Comparison of ENCODE assay signal across 9 mouse cellular contexts in genomic region chr11:70585457-70585856, GRCm38 (mm10). TPM values are rescaled to one million over a fixed set of nuclear protein-coding genes. Genes with fewer than 3 reads are reported as not detected.
DNase-seq lines count a peak whose midpoint lies in the region; ATAC-seq and TF ChIP-seq lines count a peak whose summit lies in the region.
"Had no signal": no experiment of that assay in that cellular context is flagged by ENCODE, and none has a peak within 500 bp of the region (broad histone marks: within the 10 kb centered on the region; RNA-seq: fewer than 3 reads in every experiment).

No protein-coding gene starts in this region.

- no peaks in the 10 kb centered on the region for H3K36me3 ChIP-seq in spleen, adult 2 months (ENCODE audit: control insufficient read depth, insufficient read depth, low read length)
- H3K36me3 ChIP-seq in limb, embryonic 15.5 days, result 0 out of 2 replicates have a peak, but pooled peaks cover 3% of the 10 kb centered on the region
- H3K36me3 ChIP-seq in stomach, postnatal 0 days (ENCODE audit: control insufficient read depth, insufficient read depth, low read length), result no peaks in the 10 kb centered on the region
- H3K36me3 ChIP-seq: midbrain, embryonic 12.5 days had no signal

- peak overlapping the region; percentile 5; the same call in 1 of the 2 replicates for H3K4me2 ChIP-seq in limb, embryonic 15.5 days
- H3K4me2 ChIP-seq in stomach, postnatal 0 days (replicated peaks; ENCODE audit: low read depth), result 0 out of 2 replicates have a peak overlapping the region, but pooled peaks have one; percentile 11
- H3K4me2 ChIP-seq: midbrain, embryonic 12.5 days had no signal

- no peaks in the 10 kb centered on the region for H3K27me3 ChIP-seq in spleen, adult 2 months (ENCODE audit: control insufficient read depth, insufficient read depth, low read length)
- no peaks in the 10 kb centered on the region for H3K27me3 ChIP-seq in limb, embryonic 15.5 days
- H3K27me3 ChIP-seq in stomach, postnatal 0 days (ENCODE audit: control insufficient read depth, insufficient read depth, low read length), result no peaks in the 10 kb centered on the region
- H3K27me3 ChIP-seq: midbrain, embryonic 12.5 days had no signal

- TF ChIP-seq POLR2A in spleen, adult 2 months (IDR thresholded peaks at IDR 0.05; ENCODE audit: low read depth, low read length), result no peak
- TF ChIP-seq POLR2A in embryonic fibroblast, embryonic 13.5 days (IDR thresholded peaks at IDR 0.05; ENCODE audit: low read depth, low read length), result peak; percentile 42; the same call in 1 of the 2 replicates

- peaks cover 5% of the 10 kb centered on the region; the same call in 1 of the 2 replicates for H3K4me1 ChIP-seq in spleen, adult 2 months (ENCODE audit: control insufficient read depth, insufficient read depth, insufficient read length)
- H3K4me1 ChIP-seq in embryonic fibroblast, embryonic 13.5 days (ENCODE audit: control insufficient read depth, insufficient read depth, low read length), result peaks cover 26% of the 10 kb centered on the region
- peaks cover 50% of the 10 kb centered on the region for H3K4me1 ChIP-seq in limb, embryonic 15.5 days
- H3K4me1 ChIP-seq in stomach, postnatal 0 days (replicated peaks; ENCODE audit: control insufficient read depth, insufficient read depth), result peaks cover 10% of the 10 kb centered on the region; the same call in 1 of the 2 replicates

- ATAC-seq in limb, embryonic 15.5 days (ENCODE audit: insufficient number of reproducible peaks, low FRiP score, low TSS enrichment, low read depth), result no peak; the same call in 1 of the 2 replicates
- ATAC-seq in stomach, postnatal 0 days (ENCODE audit: low FRiP score, low TSS enrichment), result peak; percentile 87

- H3K9me3 ChIP-seq in limb, embryonic 15.5 days, result no peaks in the 10 kb centered on the region
- H3K9me3 ChIP-seq in stomach, postnatal 0 days (ENCODE audit: control insufficient read depth, low read length), result no peaks in the 10 kb centered on the region
- H3K9me3 ChIP-seq: midbrain, embryonic 12.5 days had no signal

- no peak for TF ChIP-seq EP300 in stomach, postnatal 0 days (optimal IDR thresholded peaks at IDR 0.05)

- H3K4me3 ChIP-seq in spleen, adult 2 months (ENCODE audit: extremely low read depth, insufficient read depth, insufficient read length), result no peak overlapping the region
- no peak overlapping the region for H3K4me3 ChIP-seq in embryonic fibroblast, embryonic 13.5 days (ENCODE audit: insufficient read depth, low read length)
- no peak overlapping the region for H3K4me3 ChIP-seq in limb, embryonic 15.5 days
- no peak overlapping the region for H3K4me3 ChIP-seq in stomach, postnatal 0 days (ENCODE audit: low read depth, low read length)
- H3K4me3 ChIP-seq: midbrain, embryonic 12.5 days had no signal

- WGBS in spleen, adult 2 months, result 69% methylated on average over 7 of the region's 7 CpGs
- WGBS in limb, embryonic 15.5 days, result 21% methylated on average over 7 of the region's 7 CpGs
- 22% methylated on average over 7 of the region's 7 CpGs for WGBS in stomach, postnatal 0 days

- H3K9ac ChIP-seq in limb, embryonic 15.5 days, result no peak overlapping the region
- no peak overlapping the region; the same call in 1 of the 2 replicates for H3K9ac ChIP-seq in stomach, postnatal 0 days (ENCODE audit: low read length)
- H3K9ac ChIP-seq: midbrain, embryonic 12.5 days had no signal

- DNase-seq in spleen, adult 2 months (ENCODE audit: low read depth in 1 of 2, low spot score in 2 of 2), result no peak
- no peak for DNase-seq in spleen, adult 12 weeks (ENCODE audit: low spot score)
- DNase-seq in heart, postnatal 4 days, result peak; percentile 74
- peak; percentile 84 for DNase-seq in stomach, postnatal 0 days (ENCODE audit: low spot score)
- no peak for DNase-seq in thymus, adult 18-20 months
- DNase-seq in left cerebral cortex, postnatal 25 days (ENCODE audit: low spot score in 2 of 2), result no peak

- no peak for TF ChIP-seq CTCF in spleen, adult 2 months (IDR thresholded peaks at IDR 0.05; ENCODE audit: extremely low read depth, insufficient read depth, insufficient read length, insufficient replicate concordance)
- no peak for TF ChIP-seq CTCF in embryonic fibroblast, embryonic 13.5 days (IDR thresholded peaks at IDR 0.05; ENCODE audit: borderline replicate concordance, insufficient read depth, low read length)
- no peak for TF ChIP-seq CTCF in stomach, postnatal 0 days (IDR thresholded peaks at IDR 0.05; ENCODE audit: low read depth)

- 0 out of 2 replicates have a peak overlapping the region, but pooled peaks have one; percentile 10 for H3K27ac ChIP-seq in spleen, adult 2 months (ENCODE audit: insufficient read depth, low read length)
- peak overlapping the region; percentile 98 for H3K27ac ChIP-seq in embryonic fibroblast, embryonic 13.5 days (ENCODE audit: insufficient read depth, low read length)
- peak overlapping the region; percentile 40 for H3K27ac ChIP-seq in limb, embryonic 15.5 days
- peak overlapping the region; percentile 76 for H3K27ac ChIP-seq in stomach, postnatal 0 days (replicated peaks)
- H3K27ac ChIP-seq: midbrain, embryonic 12.5 days had no signal

- intact Hi-C loops in left cerebral cortex, postnatal 25 days (cut with DNase I), result no loop called here

RNA-seq across cellular contexts. Expression of gene Mink1, which starts 22.8 kb away (rescaled TPM):
- 74.8 and 91.9 TPM in 2 replicates for polyA plus RNA-seq in spleen, adult 2 months (2012; rRNA removed)
- 36.2 and 37.0 TPM in 2 replicates for polyA plus RNA-seq in embryonic fibroblast, embryonic 13.5 days (2011; ENCODE audit: insufficient read length, low read depth, missing spikeins)
- 10 to 100 TPM; 38.2 to 42.5 TPM for total RNA-seq in heart, postnatal 4 days (2021)
- 14.1 TPM in 2 replicates for polyA plus RNA-seq in limb, embryonic 15.5 days (2015; fragmentation: Nextera tagmentation; extraction: Ambion mirVana)
- 8.5 and 10.2 TPM in 2 replicates for polyA plus RNA-seq in stomach, postnatal 0 days (2015; fragmentation: Nextera tagmentation; extraction: Ambion mirVana)
- 100 to 1,000 TPM; 412 to 432 TPM for total RNA-seq in left cerebral cortex, postnatal 25 days (2021)

RNA-seq across cellular contexts. Expression of gene 4930544D05Rik, which starts 30.2 kb away (rescaled TPM):
- not detected in 2 replicates for polyA plus RNA-seq in spleen, adult 2 months (2012; rRNA removed)
- not detected in 2 replicates for polyA plus RNA-seq in embryonic fibroblast, embryonic 13.5 days (2011; ENCODE audit: insufficient read length, low read depth, missing spikeins)
- total RNA-seq in heart, postnatal 4 days (2021), result not detected
- not detected in 2 replicates for polyA plus RNA-seq in limb, embryonic 15.5 days (2015; fragmentation: Nextera tagmentation; extraction: Ambion mirVana)
- not detected in 2 replicates for polyA plus RNA-seq in stomach, postnatal 0 days (2015; fragmentation: Nextera tagmentation; extraction: Ambion mirVana)
- total RNA-seq in left cerebral cortex, postnatal 25 days (2021), result not detected
- polyA plus RNA-seq: midbrain, embryonic 12.5 days had no signal

RNA-seq across cellular contexts. Expression of gene Chrne, which starts 33.6 kb away (rescaled TPM):
- polyA plus RNA-seq in spleen, adult 2 months (2012; rRNA removed), result 0.66 and 0.99 TPM in 2 replicates
- polyA plus RNA-seq in embryonic fibroblast, embryonic 13.5 days (2011; ENCODE audit: insufficient read length, low read depth, missing spikeins), result not detected in 2 replicates
- total RNA-seq in heart, postnatal 4 days (2021), result not detected
- polyA plus RNA-seq in limb, embryonic 15.5 days (2015; fragmentation: Nextera tagmentation; extraction: Ambion mirVana), result 0.41 TPM in 1 of 2 replicates, not detected in the other
- not detected in 2 replicates for polyA plus RNA-seq in stomach, postnatal 0 days (2015; fragmentation: Nextera tagmentation; extraction: Ambion mirVana)
- total RNA-seq in left cerebral cortex, postnatal 25 days (2021), result not detected

RNA-seq across cellular contexts. Expression of gene Pld2, which starts 45.6 kb away (rescaled TPM):
- 12.3 and 13.9 TPM in 2 replicates for polyA plus RNA-seq in spleen, adult 2 months (2012; rRNA removed)
- 19.7 and 23.3 TPM in 2 replicates for polyA plus RNA-seq in embryonic fibroblast, embryonic 13.5 days (2011; ENCODE audit: insufficient read length, low read depth, missing spikeins)
- total RNA-seq in heart, postnatal 4 days (2021), result 1 to 10 TPM; 8.3 to 9.3 TPM
- 10.4 and 11.9 TPM in 2 replicates for polyA plus RNA-seq in limb, embryonic 15.5 days (2015; fragmentation: Nextera tagmentation; extraction: Ambion mirVana)
- polyA plus RNA-seq in stomach, postnatal 0 days (2015; fragmentation: Nextera tagmentation; extraction: Ambion mirVana), result 16.2 and 17.7 TPM in 2 replicates
- total RNA-seq in left cerebral cortex, postnatal 25 days (2021), result 10 to 100 TPM; 13.0 to 15.2 TPM

RNA-seq across cellular contexts. Expression of gene Gm40193, which starts 52.7 kb away (rescaled TPM):
- polyA plus RNA-seq in spleen, adult 2 months (2012; rRNA removed), result not detected in 2 replicates
- polyA plus RNA-seq in embryonic fibroblast, embryonic 13.5 days (2011; ENCODE audit: insufficient read length, low read depth, missing spikeins), result not detected in 2 replicates
- not detected for total RNA-seq in heart, postnatal 4 days (2021)
- not detected in 2 replicates for polyA plus RNA-seq in limb, embryonic 15.5 days (2015; fragmentation: Nextera tagmentation; extraction: Ambion mirVana)
- not detected in 2 replicates for polyA plus RNA-seq in stomach, postnatal 0 days (2015; fragmentation: Nextera tagmentation; extraction: Ambion mirVana)
- total RNA-seq in left cerebral cortex, postnatal 25 days (2021), result not detected
- polyA plus RNA-seq: midbrain, embryonic 12.5 days had no signal

Comparison
In these comparisons a context has a peak if more than half of its experiments do, and no peak if none do; other contexts are left out.
1. DNase-seq: peak in heart, postnatal 4 days (single experiment) and stomach, postnatal 0 days (single experiment); none in spleen, adult 2 months (0 of 2), spleen, adult 12 weeks (single experiment), thymus, adult 18-20 months (0 of 2) and left cerebral cortex, postnatal 25 days (0 of 2).
2. H3K27ac ChIP-seq: peak in every context shown above with its lines; median percentile 98 in embryonic fibroblast, embryonic 13.5 days; 76 in stomach, postnatal 0 days; 40 in limb, embryonic 15.5 days; 10 in spleen, adult 2 months.